Mouse (Mus musculus): ENCODE measurements at regions not wholly inside any gene's neighbourhood (a gene's known extent, or its start where the extent isn't known, plus 50 kb on each side); places are given as distances from the start of the nearest gene placed in this dataset.

DNA sequence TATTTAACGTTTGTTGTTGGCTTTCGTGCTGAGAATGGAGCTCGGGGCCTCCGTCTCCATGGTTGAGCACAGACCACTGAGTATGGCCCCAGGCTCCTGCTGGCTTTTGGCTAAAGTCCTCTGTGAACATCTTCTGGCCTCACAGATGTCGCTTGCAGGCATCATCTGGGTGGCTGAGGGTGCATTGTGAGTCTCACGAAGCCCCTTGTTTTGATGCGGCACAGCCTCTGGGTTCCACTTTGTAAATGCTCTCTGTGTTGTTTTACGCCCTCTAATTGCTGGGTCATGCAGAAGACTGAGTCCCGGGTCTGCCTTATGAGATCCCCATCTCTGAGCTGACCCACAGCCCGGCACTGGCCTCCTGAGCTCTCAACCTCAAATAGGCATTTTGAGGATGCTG is 84.5 kb downstream of the Cryba4 start:
- H3K36me3 ChIP-seq (replicated peaks; ENCODE audit: insufficient read depth, low read length) = no peaks in the 10 kb centered on the region
- no peak overlapping the region for H3K4me3 ChIP-seq (ENCODE audit: low read depth, low read length)
- H3K27ac ChIP-seq (ENCODE audit: low read depth) = no peak overlapping the region
- no peaks in the 10 kb centered on the region for H3K27me3 ChIP-seq (ENCODE audit: insufficient read depth, low read length)
- DNase-seq (no peak), ATAC-seq (no peak)
- TF ChIP-seq CTCF (IDR thresholded peaks at IDR 0.05; ENCODE audit: low read depth) (no peak), EP300 (IDR thresholded peaks at IDR 0.05; ENCODE audit: low read depth) (no peak)
- 78% methylated on average over 10 of the region's 10 CpGs for WGBS (ENCODE audit: insufficient replicate concordance)
- no peaks in the 10 kb centered on the region for H3K4me1 ChIP-seq (ENCODE audit: insufficient read depth)
- H3K4me2 ChIP-seq (ENCODE audit: low read depth, low read length) = no peak overlapping the region
- no peak overlapping the region for H3K9ac ChIP-seq (replicated peaks)
- no peaks in the 10 kb centered on the region for H3K9me3 ChIP-seq (ENCODE audit: low read length)

DNA sequence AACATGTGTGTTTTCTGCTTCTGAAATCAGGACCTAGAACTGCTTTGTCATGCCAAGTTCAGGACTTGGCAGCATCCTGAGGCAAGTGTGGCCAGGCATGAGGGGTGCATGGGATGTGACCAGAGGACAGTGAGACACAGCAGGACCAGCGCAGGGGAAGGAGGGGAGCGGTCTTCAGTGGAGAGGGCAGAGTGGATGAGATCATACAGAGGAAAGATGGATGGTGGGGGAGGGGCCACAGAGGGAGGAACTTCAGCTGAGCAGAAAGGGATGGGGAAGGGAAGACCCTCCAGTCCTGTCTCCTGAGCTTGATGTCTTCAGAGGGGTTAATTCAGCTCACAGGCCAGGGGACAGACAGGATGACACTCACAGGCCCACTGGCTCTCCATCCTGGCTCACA is 81.0 kb downstream of the Cryba4 start:
- Histone ChIP-seq H3K36me3 (replicated peaks; ENCODE audit: insufficient read depth, low read length) (no peaks in the 10 kb centered on the region), H3K9me3 (ENCODE audit: low read length) (no peaks in the 10 kb centered on the region), H3K27ac (ENCODE audit: low read depth) (no peak overlapping the region), H3K9ac (replicated peaks) (no peak overlapping the region), H3K4me2 (ENCODE audit: low read depth, low read length) (no peak overlapping the region), H3K4me3 (ENCODE audit: low read depth, low read length) (no peak overlapping the region), H3K4me1 (ENCODE audit: insufficient read depth) (no peaks in the 10 kb centered on the region), H3K27me3 (ENCODE audit: insufficient read depth, low read length) (no peaks in the 10 kb centered on the region)
- DNase-seq = no peak
- ATAC-seq = no peak
- TF ChIP-seq CTCF (IDR thresholded peaks at IDR 0.05; ENCODE audit: low read depth) (no peak), EP300 (IDR thresholded peaks at IDR 0.05; ENCODE audit: low read depth) (no peak)
- 65% methylated on average over 2 of the region's 2 CpGs for WGBS (ENCODE audit: insufficient replicate concordance)

DNA sequence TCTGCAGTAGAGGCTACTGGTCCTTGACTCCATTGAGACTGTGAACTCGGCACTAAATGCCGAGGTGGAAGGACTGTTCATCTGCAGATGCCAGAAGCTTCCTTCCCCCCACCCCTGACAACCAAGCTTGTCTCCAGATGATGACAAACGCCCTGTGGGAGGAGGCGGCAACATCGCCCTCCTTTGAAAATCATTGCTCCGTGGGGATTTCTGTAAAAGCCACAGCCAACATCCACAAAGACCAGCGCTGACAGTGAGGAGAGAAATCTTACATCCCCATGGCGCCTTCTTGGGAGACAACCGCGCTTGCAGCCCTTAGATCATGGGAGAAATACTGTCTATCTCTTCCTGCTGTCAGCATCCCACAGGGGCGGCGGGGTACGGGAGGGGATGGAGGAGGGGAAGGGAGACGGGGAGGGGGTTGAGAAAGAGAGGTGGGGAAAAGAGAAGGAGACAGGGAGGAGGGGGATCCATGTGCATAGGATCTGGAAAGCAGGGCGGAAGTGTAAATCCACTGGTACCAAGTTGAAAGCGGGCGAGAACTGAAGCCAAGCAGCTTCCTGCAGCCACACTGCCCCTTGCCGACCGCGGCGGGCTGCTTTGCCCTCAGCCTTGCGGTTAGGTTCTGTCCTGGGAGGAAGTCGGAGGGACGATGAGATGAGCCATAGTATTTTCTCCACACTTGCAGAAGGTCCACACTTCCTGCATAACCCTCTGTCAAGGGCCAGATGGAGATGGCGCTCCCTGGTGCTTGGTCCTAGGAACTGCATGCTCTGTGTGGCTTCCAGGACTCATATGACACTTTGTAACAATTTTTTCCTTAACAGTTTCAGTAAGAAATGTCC is 72.9 kb downstream of the Cryba4 start:
- H3K4me3 ChIP-seq (ENCODE audit: low read depth, low read length) = no peak overlapping the region
- peak overlapping the region; percentile 54 for H3K4me2 ChIP-seq (ENCODE audit: low read depth, low read length)
- no peaks in the 10 kb centered on the region for H3K36me3 ChIP-seq (replicated peaks; ENCODE audit: insufficient read depth, low read length)
- TF ChIP-seq CTCF (IDR thresholded peaks at IDR 0.05; ENCODE audit: low read depth) (peak; percentile 65), EP300 (IDR thresholded peaks at IDR 0.05; ENCODE audit: low read depth) (no peak)
- no peak overlapping the region for H3K9ac ChIP-seq (replicated peaks)
- H3K9me3 ChIP-seq (ENCODE audit: low read length) = no peaks in the 10 kb centered on the region
- no peaks in the 10 kb centered on the region for H3K4me1 ChIP-seq (ENCODE audit: insufficient read depth)
- DNase-seq = peak; percentile 51
- H3K27me3 ChIP-seq (ENCODE audit: insufficient read depth, low read length) = 0 out of 2 replicates have a peak, but pooled peaks cover 2% of the 10 kb centered on the region
- H3K27ac ChIP-seq (ENCODE audit: low read depth) = no peak overlapping the region
- WGBS (ENCODE audit: insufficient replicate concordance) = 11% methylated on average over 25 of the region's 25 CpGs
- ATAC-seq = no peak

DNA sequence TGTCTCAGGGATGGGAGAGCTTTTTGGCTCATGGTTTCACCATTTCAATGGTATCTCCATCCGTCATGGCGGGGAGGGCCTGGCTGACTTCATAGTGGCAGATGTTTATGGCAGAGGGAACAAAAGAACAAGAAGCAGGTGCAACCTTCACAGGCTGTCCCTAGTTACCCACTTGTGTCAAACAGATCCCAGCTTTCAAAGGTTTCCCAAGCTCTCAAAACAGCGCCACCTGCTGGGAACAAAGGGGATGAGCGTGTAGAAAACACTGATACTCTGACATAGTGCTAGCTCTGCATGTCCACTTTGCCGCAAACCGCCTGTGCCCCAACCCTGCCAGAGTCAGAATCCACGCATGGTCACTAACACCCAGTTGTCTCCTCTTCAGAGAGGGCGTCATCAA is 69.5 kb downstream of the Cryba4 start:
- Histone ChIP-seq H3K4me1 (ENCODE audit: insufficient read depth) (no peaks in the 10 kb centered on the region), H3K27me3 (ENCODE audit: insufficient read depth, low read length) (0 out of 2 replicates have a peak, but pooled peaks cover 8% of the 10 kb centered on the region), H3K4me3 (ENCODE audit: low read depth, low read length) (no peak overlapping the region), H3K4me2 (ENCODE audit: low read depth, low read length) (no peak overlapping the region), H3K27ac (ENCODE audit: low read depth) (no peak overlapping the region), H3K9ac (replicated peaks) (no peak overlapping the region), H3K36me3 (replicated peaks; ENCODE audit: insufficient read depth, low read length) (no peaks in the 10 kb centered on the region), H3K9me3 (ENCODE audit: low read length) (no peaks in the 10 kb centered on the region)
- DNase-seq (peak; percentile 24), ATAC-seq (no peak)
- TF ChIP-seq EP300 (IDR thresholded peaks at IDR 0.05; ENCODE audit: low read depth) = no peak
- peak; percentile 71 for TF ChIP-seq CTCF (IDR thresholded peaks at IDR 0.05; ENCODE audit: low read depth)
- WGBS (ENCODE audit: insufficient replicate concordance) = 35% methylated on average over 8 of the region's 8 CpGs

DNA sequence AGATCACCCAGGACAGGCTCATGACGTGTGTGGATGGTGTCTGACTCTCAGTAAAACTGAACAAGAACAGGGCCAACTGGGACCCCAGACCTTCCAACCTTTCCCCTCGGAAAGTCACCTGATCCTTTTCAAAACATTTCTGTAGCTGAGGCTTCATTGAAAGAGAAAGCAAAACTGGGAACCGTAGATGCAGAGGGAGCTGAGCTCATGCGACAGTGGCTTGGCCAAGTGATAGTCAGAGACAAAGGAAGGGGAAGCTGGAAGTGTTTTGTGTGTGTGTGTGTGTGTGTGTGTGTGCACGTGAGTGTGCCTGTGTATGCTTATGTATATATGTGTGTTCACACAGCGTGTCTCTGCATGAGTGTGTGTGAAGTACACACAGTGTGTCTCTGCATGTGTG is 56.7 kb downstream of the Cryba4 start:
- 44% methylated on average over 6 of the region's 6 CpGs for WGBS (ENCODE audit: insufficient replicate concordance)

More for the DNA sequence above, 56.7 kb downstream of the Cryba4 start:
- Histone ChIP-seq H3K4me1 (ENCODE audit: insufficient read depth) (no peaks in the 10 kb centered on the region), H3K4me3 (ENCODE audit: low read depth, low read length) (no peak overlapping the region), H3K9ac (replicated peaks) (no peak overlapping the region), H3K36me3 (replicated peaks; ENCODE audit: insufficient read depth, low read length) (no peaks in the 10 kb centered on the region), H3K27me3 (ENCODE audit: insufficient read depth, low read length) (no peaks in the 10 kb centered on the region), H3K4me2 (ENCODE audit: low read depth, low read length) (no peak overlapping the region), H3K27ac (ENCODE audit: low read depth) (no peak overlapping the region), H3K9me3 (ENCODE audit: low read length) (no peaks in the 10 kb centered on the region)
- TF ChIP-seq EP300 (IDR thresholded peaks at IDR 0.05; ENCODE audit: low read depth) (no peak), CTCF (IDR thresholded peaks at IDR 0.05; ENCODE audit: low read depth) (no peak)
- no peak for ATAC-seq
- no peak for DNase-seq

Data from liver, postnatal 0 days (tissue).